Mouse (Mus musculus) cerebellum, adult 8-10 months (tissue): ENCODE measurements at regions not wholly inside any gene's neighbourhood (a gene's known extent, or its start where the extent isn't known, plus 50 kb on each side); places are given as distances from the start of the nearest gene placed in this dataset.

Experiments
- DNase-seq: peaks from one replicate; pipeline ENCODE4 v3.0.0; 2022

GRCm38 (mm10) chr10:17213310-17214064 lies 509.5 kb upstream of the Cited2 start:
- no peak for DNase-seq

GRCm38 (mm10) chr10:17214065-17214440 lies 509.0 kb upstream of the Cited2 start:
- DNase-seq: no peak

- no peak for DNase-seq
These were observed 508.0 kb upstream of the Cited2 start for GRCm38 (mm10) chr10:17215029-17215428.

GRCm38 (mm10) chr10:17221495-17221894 lies 501.5 kb upstream of the Cited2 start:
- no peak for DNase-seq

DNA sequence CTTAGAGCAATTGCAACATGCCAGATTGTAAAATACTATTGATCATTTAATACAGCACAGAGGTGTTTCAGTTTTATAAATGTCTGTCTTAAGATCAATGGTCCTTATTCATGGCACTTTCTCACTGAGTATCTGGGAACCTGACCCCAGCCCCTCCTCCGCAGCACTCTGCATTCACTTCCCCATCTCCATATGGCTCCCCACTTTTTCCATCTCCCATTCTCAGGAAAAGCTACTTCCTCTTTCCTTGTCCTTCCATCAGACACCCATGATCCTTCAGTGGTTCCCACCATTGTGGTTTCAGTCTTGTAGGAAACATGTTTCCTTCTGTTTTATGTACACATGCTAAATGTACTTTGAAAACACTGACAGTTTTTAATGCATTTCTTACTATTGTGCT lies 497.3 kb upstream of the Cited2 start:
- no peak for DNase-seq

GRCm38 (mm10) chr10:17230040-17230818 lies 492.8 kb upstream of the Cited2 start:
- DNase-seq: peak; percentile 28

GRCm38 (mm10) chr10:17235955-17236650 lies 486.9 kb upstream of the Cited2 start:
- DNase-seq: no peak

- DNase-seq: no peak
These were observed 486.3 kb upstream of the Cited2 start for GRCm38 (mm10) chr10:17236761-17237160.

GRCm38 (mm10) chr10:17237463-17237862 lies 485.6 kb upstream of the Cited2 start:
- DNase-seq: no peak

- no peak for DNase-seq
These were observed 484.8 kb upstream of the Cited2 start for GRCm38 (mm10) chr10:17237918-17238850.

DNA sequence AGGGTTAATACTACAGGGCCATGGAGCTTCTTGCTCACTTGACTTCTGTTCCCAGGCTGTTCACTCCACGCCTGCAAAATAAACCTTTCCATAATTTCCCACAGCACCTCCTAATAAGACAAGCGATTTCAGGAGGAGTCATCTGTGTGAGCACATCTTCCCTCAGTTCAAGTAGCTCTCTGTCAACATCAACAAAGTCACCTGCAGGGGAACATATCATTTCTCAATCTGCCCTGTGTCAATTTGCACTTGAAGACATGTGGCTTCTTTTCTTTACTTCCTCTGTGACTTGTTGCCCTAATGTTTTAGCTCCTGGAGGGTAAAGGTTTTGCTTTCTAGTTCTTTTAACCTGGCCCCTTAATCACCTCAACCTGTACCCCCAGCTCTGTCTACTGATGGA lies 474.7 kb upstream of the Cited2 start:
- no peak for DNase-seq

DNA sequence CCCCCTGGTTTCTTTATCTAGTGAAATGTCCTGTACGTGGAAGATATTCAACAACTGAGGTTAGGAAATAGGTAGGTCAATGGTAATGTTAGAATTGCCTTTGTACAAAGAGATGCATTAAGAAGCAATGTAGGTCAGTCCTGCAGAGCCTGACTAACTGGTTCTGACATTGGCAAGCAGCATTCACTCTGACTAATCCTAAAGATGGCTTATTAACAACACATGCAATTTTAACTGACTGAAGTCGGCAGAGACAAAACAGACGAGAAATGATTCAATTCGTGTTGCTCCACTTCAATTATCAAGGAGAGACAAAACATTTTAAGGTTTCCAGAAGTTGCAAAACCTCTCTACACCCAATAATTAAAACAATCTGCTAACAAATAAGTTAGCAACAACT lies 470.0 kb upstream of the Cited2 start:
- peak; percentile 40 for DNase-seq

DNA sequence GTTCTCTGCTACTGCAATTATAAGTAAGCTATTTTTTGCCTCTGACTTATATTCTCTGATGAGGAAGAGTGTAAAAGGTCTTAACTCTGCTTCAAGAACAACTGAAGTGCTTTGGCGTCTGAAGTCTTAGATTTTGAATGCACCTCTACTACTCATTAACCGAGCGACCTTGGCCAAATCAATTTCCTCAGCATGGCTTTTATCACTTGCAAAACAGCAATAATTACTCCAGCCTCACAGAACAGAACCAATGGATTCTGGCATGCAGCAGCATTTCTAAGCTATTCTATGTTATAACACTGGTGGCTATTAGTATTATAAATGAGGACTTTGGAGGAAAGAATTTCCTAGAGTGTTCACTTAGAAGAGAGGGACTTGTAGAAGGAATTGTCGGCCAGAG lies 462.9 kb upstream of the Cited2 start:
- no peak for DNase-seq

DNA sequence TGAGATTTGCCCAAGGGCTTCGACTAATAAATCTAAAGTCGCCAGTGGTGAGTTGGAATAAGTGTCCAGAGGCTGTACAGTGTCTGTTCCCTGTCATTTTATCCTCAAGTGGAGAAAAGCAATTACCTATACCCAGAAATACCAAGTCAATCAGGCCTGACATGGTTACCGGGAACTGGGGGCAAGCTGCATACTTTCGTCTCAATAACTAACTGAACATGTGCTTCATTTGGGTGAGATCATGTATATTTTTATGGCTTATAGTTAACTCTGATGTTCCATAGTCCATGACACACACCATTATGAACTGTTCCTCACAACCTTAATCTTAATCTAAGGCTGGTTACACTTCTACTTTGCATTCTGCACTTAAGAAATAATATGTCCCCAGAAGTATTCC lies 462.4 kb upstream of the Cited2 start:
- DNase-seq: no peak

DNA sequence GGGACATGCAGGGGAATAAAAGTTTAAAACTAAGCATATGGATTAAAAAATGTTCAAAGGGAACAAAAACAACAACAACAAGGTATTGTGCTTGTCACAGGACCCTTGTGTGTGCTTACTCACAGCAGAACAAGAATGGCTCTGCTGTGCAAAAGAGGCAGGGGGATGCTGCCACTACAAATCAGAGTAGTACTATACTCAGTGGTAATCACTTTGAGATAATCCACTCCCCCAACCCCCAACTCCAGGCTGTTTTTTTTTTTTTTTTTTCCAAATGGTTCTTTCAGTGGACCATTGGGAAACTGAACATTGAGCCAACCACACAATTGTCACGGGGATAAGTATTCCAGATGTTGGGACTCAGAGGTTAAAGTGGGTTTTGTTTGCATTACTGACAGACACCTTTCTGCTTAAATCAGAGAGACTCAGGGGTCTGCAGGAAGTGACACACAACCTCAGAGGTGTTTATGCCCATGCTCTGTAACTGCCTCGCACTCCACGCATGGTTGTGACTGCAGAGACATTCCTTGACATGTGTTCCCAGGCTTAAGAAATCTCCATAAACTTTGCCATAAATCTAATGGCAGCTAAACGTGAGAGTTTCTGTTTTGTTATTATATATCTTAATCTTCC lies 461.7 kb upstream of the Cited2 start:
- DNase-seq: no peak

DNA sequence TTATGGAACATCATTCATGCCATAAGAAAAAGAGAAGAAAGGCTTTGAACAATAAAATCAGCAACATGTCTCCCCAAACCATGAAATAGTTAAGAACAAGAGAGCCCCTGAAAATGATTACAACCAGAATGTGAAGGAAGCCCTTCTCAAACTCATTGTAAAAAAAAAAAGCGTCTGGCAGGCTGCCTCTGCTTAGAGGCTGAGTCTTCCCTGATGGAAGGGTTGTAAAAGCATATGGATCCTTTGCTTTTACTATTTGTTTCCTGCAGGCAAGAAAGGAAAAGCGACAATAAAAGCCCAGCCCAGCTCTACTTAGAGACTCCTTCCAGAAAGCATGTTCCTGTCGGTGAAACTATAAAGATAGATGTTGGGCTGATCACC lies 461.2 kb upstream of the Cited2 start:
- DNase-seq: no peak

DNA sequence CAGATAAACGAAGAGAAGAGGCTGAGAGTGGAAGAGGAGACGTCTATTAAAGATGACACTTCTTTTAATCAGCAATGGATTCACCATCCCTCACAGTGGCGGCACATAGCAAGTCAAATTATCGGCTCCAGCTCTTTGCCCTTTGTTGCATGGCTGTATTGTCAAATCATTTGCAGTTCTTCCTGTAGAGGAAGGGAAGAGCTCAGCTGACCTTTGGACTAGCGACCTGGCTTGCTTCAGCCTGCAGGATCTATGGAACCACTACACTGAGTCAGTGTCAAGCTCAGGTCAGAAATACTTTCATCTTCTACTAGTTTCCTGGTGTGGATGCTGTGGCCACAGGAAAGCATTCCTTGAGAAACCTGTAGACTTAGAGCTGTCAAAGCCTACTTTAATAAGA lies 450.4 kb upstream of the Cited2 start:
- no peak for DNase-seq

GRCm38 (mm10) chr10:17273855-17274254 lies 449.2 kb upstream of the Cited2 start:
- no peak for DNase-seq

DNA sequence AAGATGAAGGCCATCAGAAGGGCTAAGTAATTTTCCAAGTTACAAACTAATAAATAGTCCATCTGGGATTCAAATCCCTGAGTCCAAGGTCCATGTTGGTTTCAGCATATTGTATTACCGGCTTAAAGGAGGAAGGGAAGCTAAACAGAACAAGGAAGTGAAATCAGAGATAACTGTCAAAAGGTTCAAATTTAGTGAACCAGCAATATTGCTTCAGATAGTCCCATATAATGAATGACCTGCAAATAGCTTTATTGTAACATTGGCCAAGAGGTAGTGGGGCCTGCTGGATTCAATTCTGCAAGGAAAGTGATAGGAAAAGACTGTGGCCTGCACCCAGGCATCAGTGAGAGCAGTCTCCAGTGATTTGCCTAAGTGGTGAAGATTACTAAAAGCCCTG lies 447.8 kb upstream of the Cited2 start:
- DNase-seq: no peak

DNA sequence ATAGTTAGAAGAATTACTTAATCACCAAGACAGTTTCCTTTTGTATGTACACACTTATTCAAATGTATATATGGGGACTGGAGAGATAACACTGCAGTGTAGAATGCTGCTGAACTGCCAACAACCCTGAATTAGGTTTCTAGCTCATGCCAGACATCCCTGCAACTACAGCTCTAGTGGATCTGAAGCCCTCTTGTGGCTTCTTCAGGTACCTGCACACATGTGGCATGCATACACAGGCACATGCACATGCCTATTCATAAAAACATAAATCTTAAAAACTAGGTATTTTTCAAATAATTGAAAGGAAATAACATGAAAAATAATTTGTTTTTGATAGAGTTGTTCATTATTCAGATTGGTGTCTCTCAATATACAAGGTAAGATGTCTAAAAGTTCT lies 445.1 kb upstream of the Cited2 start:
- DNase-seq: no peak

GRCm38 (mm10) chr10:17284858-17285257 lies 438.2 kb upstream of the Cited2 start:
- DNase-seq: no peak

DNA sequence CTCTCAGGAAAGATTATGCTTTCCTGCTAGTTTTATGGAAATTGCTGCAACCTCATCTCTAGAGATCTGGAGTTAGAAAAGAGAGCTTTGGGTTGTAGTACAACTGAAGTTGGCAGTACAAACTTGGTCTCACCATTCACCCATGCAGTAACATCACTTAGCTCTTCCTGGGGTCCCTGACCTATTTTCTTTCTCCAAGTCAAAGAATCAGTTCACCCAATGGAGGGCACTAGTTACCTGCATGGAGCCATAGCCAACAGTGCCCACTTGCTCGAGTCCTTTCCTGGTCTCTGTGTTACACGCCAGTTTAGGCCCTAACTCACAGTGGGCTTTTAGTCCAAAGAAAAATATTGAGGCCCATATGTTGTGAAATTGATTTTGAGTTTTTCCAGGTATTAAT lies 435.9 kb upstream of the Cited2 start:
- DNase-seq: no peak
